Mouse (Mus musculus) cerebellum, postnatal 36 days (tissue): ENCODE results near the gene Dll3.
A peak's percentile ranks its signal among the peaks of the same experiment; 100 is the strongest.

Experiments
- DNase-seq, 2 experiments: peaks; one replicate each; pipeline ENCODE4 v3.0.0; 2021 to 2022; ENCODE audit warnings: mixed read lengths in 2 of 2

Gene Dll3

DNA sequence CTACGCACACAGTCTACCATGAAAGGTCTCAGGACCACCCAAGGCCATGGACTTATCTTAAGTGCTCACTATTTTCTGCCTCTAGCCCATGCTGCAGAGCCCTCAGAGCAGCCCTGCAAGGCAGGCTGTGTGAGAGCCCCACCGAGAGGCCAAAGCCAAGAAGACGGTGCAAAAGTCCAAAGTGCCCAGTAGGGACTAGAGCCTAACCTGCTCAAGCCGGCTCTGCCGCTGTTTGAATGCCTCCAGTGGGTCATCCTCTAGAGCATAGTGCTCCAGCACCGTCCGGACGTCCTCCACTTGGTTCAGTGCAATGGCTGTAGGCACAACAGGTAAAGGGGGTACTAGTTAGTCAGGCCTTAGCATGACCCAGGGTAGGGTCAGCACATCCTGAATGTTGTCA lies 4.2 kb upstream of the Dll3 start:
- no peak for DNase-seq

- no peak for DNase-seq
Measured at GRCm38 (mm10) chr7:28305641-28306040, 3.6 kb upstream of the Dll3 start.

GRCm38 (mm10) chr7:28298837-28299625 lies 3.0 kb downstream of the Dll3 start:
- DNase-seq: peak; percentile 54 to 65

GRCm38 (mm10) chr7:28294481-28294880 lies 7.6 kb downstream of the Dll3 start:
- peak; percentile 46 to 62 for DNase-seq

GRCm38 (mm10) chr7:28290638-28291590 lies 11.1 kb downstream of the Dll3 start, which contains the start of gene Selenov:
Selenov (minus strand) TSS chr7:28291186.
- peak; percentile 56 to 60 for DNase-seq

GRCm38 (mm10) chr7:28290165-28290564 lies 11.9 kb downstream of the Dll3 start:
- DNase-seq: no peak

GRCm38 (mm10) chr7:28280630-28281029 lies 21.4 kb downstream of the Dll3 start:
- no peak for DNase-seq

GRCm38 (mm10) chr7:28278279-28278652 lies 23.8 kb downstream of the Dll3 start:
- DNase-seq: no peak

GRCm38 (mm10) chr7:28277615-28278278 lies 24.3 kb downstream of the Dll3 start, which contains the start of gene Eid2b:
Eid2b (plus strand) TSS chr7:28277739.
- DNase-seq: peak; percentile 98 to 99

DNA sequence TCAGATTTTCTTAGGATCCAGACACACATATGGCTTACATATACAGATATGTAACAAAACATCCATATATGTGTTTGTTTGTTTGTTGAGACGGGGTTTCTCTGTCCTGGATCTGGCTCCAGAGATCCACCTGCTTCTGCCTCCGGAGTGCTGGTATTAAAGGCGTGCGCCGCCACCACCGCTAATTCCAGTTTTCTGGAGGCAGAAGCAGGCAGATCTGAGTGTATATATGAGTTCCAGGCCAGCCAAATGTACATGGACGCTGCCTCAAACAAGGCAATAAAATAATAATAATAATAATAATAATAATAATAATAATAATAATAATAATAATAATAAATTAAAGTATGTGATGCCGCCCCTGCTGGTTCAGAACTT lies 24.8 kb downstream of the Dll3 start:
- DNase-seq: no peak

DNA sequence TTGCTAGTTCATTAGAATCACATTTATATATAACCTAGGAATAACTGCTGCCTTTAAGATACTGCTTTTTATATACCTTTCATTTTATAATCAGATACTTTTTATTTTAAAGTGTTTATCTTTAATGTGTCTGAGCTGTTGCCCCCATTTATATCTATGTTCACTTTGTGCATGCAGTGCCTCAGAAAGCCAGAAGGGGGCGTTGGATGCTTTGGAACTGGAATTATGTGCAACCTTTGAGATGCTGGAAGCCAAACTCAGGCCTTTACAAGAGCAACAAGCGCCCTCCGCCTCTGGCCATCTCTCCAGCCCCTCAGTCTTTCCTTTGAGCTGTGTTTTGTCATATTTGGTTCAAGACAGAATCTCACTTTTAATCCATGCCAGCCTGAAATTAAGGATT lies 30.3 kb downstream of the Dll3 start:
- DNase-seq: no peak

DNA sequence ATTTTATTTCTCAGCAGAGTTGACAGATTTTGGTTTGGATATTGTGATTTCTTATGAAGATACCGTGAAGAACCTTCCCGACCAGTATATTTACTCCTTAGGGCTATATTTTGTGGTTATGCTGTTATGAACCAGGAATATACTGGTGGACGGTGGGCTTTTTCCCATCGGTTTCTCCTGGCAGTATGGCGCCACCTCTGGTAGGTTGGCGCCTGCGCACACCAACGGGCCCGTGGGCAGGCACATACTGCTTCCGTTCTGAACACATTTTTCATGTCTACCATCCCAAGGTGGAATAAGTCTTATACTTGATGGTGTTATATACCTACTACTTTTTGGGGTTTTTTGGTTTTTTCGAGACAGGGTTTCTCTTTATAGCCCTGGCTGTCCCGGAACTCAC lies 32.7 kb downstream of the Dll3 start:
- no peak for DNase-seq

DNA sequence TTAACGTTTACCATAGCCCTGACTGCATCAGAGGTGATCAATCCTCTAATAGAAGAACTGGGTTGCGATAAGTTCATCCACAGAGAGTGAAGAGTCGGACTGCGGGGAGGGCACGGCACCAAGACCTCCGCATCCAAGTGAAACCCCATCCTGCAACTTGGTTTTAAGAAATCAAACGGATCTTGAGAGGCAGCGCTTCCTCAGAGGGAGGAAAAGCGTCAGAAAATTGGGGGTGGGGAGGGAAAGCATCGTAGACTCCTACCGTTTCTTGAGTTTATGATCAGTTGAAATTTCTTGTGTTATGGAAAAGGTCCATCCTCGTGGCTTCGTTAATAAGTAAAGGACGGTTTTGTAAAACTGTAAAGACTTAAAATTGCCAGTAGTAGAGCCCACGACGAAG lies 33.5 kb downstream of the Dll3 start:
- no peak for DNase-seq

DNA sequence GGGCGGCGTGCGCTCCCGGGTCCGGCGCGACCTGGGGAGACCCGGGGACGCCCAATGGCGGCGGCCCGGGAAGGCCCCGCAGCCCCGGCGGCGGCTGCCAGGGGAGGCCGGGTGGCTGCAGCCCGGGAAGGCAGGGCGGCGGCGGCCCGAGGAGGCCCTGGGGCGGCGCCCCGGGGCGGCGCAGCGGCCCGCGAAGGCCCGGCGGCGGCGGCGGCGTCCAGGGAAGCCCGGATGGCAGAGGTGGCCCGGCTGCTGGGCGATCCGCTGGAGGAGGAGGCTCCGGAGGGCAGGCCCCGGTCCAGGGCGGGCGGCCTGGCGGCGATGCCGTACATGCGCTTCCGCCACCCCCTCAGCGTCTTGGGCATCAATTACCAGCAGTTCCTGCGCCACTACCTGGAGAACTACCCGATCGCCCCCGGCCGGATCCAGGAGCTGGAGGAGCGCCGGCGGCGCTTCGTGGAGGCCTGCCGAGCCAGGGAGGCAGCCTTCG lies 34.0 kb downstream of the Dll3 start:
- peak; percentile 57 to 69 for DNase-seq

GRCm38 (mm10) chr7:28267129-28268041 lies 34.7 kb downstream of the Dll3 start, which contains the start of gene Eid2:
Eid2 (plus strand) TSS chr7:28267881.
- peak; percentile 94 to 95 for DNase-seq

- no peak for DNase-seq
Measured at GRCm38 (mm10) chr7:28265391-28265790, 36.6 kb downstream of the Dll3 start.

DNA sequence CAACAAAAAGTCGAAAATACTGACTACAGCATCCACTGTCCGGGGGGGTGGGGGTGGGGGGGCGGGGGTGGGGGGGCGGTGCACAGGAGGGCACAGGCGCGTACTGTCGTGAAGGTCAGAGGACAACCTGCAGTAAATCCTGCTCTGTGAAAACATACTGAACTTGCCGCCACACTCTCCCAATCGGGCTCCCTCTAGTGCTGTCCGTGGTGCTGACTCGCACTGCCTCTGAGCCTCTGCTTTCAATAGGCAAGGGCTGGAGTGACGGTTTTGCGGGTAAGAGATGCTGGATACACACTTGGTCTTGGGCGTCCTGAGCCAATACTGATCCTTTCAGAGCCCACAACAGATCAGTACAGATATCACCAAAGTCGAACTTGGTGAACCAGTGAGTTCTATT lies 38.3 kb downstream of the Dll3 start:
- DNase-seq: no peak

GRCm38 (mm10) chr7:28262861-28263260 lies 39.2 kb downstream of the Dll3 start:
- DNase-seq: no peak

DNA sequence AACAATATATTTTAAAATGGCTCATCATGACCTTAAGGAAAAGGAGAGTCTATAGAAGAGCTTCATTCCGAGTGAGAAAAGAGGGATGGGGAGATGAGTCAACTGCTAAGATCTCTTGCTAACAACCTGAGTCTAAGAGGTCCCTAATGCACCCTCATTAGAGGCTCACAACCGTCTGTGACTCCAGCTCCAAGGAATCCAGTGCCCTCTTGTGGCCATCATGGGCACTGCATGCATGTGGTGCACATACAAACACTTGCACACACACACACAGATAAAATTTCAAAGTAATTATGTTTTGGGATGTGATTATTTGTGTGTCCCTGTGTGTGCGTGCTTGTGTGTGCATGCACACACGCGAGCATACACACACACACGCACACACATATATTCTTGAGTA lies 46.6 kb downstream of the Dll3 start:
- no peak for DNase-seq

DNA sequence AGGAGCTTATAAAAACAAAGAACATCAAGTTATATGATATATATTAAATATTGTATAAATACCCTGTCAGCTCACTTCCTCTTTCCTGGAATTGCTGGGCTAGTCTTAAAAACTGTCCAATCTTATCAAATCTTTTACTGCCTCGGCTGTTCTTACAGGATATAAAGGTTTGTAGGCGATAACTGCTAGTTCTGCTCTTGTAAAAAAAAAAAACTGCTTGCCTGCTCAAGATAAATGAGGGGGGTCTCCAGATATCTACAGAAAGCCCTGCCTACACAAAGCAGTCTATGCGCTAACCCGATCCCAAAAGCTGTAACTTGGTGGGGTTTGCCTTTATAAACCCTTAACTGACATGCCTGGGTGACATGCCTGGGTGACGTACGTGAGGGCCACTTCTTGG lies 47.4 kb downstream of the Dll3 start:
- no peak for DNase-seq

DNA sequence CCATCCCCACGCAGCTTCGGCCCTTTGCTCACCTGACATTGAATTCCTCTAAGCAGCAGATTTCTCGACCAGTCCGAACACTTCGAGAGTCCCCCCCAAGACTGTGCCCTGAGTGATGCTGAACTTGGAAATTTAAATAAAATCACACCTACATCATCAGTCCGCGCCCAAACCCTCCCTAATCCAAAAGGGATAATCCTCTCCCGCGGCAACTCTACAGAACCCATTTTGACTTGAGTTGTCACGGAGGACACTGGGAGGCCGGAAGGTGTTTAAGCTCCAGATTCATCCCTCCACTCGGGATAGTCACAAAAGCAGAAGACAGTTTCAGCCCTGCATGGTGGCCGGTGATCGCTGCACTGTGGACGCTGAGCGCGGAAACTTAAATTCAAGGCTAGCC lies 50.1 kb downstream of the Dll3 start:
- no peak for DNase-seq

DNA sequence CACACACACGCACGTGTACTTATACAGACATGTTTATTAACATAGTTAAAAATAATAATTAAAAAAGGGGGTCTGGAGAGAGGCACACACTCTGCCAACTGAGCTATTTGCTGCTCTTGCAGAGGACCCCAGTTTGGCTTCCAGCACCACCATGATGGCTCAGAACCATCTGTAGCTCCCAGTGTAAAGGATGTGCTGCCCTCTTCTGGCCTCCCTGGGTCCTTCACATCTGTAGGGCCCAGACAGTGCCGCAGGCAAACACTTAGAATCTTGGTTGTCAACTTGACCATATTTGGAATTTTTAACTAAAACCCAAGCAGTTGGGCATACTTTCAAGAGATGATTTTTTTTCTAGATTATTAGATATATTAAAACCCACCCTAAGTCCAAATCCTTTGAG lies 53.1 kb downstream of the Dll3 start:
- no peak for DNase-seq
